Mouse (Mus musculus): ENCODE data around the gene B3glct. TPM values are rescaled to one million over a fixed set of nuclear protein-coding genes. Genes with fewer than 3 reads are reported as not detected.

B3glct gene
- polyA plus RNA-seq, 1 experiment from 2014 or later, result 14.9 TPM

DNA sequence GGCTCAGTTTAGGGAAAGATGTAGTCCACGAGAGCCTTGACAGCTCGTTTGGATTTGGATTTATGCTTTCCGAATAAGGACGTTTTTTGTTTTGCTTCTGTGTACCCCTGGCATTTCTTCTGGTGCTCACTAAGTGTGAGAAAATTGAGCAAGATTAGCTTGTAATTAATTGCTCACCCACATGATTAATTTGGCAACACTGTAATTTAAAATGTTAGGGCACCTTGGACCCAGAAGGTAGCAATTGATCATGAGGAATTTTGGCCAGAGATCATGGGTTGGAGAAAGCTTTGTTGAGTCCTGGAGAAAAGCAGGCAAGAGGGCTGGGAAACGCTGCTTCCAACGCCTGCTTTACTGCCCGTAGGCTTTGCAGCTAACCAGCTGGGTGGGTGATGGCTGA is 1.9 kb downstream of the B3glct start:
- 0 out of 2 replicates have a peak overlapping the region, but pooled peaks have one; percentile 92 for H3K4me2 ChIP-seq
- H3K36me3 ChIP-seq (ENCODE audit: control insufficient read depth, insufficient read depth, low read length), result no peaks in the 10 kb centered on the region
- H3K27ac ChIP-seq (ENCODE audit: low read depth, low read length), result no peak overlapping the region
- no peak for ATAC-seq (replicated peaks; ENCODE audit: insufficient number of reproducible peaks, low FRiP score, low TSS enrichment)
- H3K4me1 ChIP-seq (ENCODE audit: control insufficient read depth, insufficient read depth, low read length), result peaks cover 5% of the 10 kb centered on the region; the same call in 1 of the 2 replicates
- H3K9ac ChIP-seq (ENCODE audit: low read depth, low read length), result no peak overlapping the region
- no peaks in the 10 kb centered on the region for H3K9me3 ChIP-seq (replicated peaks; ENCODE audit: control insufficient read depth, low read length)
- no peak overlapping the region for H3K4me3 ChIP-seq (ENCODE audit: low read depth, low read length)
- H3K27me3 ChIP-seq (ENCODE audit: control insufficient read depth, insufficient read depth, low read length), result 0 out of 2 replicates have a peak, but pooled peaks cover 3% of the 10 kb centered on the region
- WGBS (ENCODE audit: insufficient replicate concordance), result 71% methylated on average over 7 of the region's 7 CpGs

DNA sequence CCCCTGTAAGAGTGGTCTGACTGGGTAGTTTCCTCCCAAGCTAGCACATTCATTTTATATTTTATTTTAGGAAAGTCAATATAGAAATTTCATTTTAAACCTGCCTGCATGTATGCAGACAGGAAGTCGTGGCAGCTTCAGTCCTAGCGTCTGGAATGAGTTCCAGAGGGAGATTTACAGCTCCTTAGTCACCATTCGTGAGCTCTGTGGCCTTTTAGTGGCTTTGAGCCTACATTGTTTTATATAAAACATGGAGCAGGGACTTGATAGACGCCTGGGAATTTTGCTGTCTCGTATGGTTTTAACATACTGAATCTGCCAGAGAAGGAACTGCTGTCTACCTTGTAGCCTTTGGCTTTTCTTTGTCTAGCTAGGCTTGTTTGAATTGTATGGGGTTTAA is 2.9 kb downstream of the B3glct start:
- 76% methylated on average over 5 of the region's 5 CpGs for WGBS (ENCODE audit: insufficient replicate concordance)
- no peak overlapping the region for H3K4me3 ChIP-seq (ENCODE audit: low read depth, low read length)
- H3K9ac ChIP-seq (ENCODE audit: low read depth, low read length), result no peak overlapping the region
- H3K4me2 ChIP-seq, result no peak overlapping the region
- no peak overlapping the region for H3K27ac ChIP-seq (ENCODE audit: low read depth, low read length)
- H3K4me1 ChIP-seq (ENCODE audit: control insufficient read depth, insufficient read depth, low read length), result peaks cover 5% of the 10 kb centered on the region; the same call in 1 of the 2 replicates
- no peaks in the 10 kb centered on the region for H3K36me3 ChIP-seq (ENCODE audit: control insufficient read depth, insufficient read depth, low read length)
- no peak for ATAC-seq (replicated peaks; ENCODE audit: insufficient number of reproducible peaks, low FRiP score, low TSS enrichment)
- H3K27me3 ChIP-seq (ENCODE audit: control insufficient read depth, insufficient read depth, low read length), result 0 out of 2 replicates have a peak, but pooled peaks cover 3% of the 10 kb centered on the region
- no peaks in the 10 kb centered on the region for H3K9me3 ChIP-seq (replicated peaks; ENCODE audit: control insufficient read depth, low read length)

DNA sequence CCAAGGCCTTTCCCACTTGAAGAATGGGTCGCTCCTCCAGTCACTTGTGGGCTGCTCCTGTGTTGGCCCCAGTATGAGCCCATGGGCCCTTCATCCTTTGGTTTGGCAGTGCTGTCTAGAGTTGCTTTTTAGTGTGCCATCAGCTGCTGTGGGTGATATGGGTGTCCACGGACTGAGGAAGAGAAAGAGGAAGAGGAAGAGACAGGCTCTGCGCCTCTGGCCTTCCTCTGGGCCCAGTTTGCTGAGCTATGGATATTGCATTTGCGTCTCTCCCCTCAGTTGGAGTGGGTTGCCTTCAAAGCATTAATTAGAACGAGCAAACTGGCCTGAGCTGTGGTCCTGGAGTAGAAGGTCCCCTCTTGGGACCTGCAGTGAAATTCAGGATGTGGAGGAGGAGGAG is 11.8 kb downstream of the B3glct start:
- Histone ChIP-seq H3K4me3 (ENCODE audit: low read depth, low read length) (no peak overlapping the region), H3K27me3 (ENCODE audit: control insufficient read depth, insufficient read depth, low read length) (no peaks in the 10 kb centered on the region), H3K4me1 (ENCODE audit: control insufficient read depth, insufficient read depth, low read length) (no peaks in the 10 kb centered on the region), H3K27ac (ENCODE audit: low read depth, low read length) (no peak overlapping the region), H3K36me3 (ENCODE audit: control insufficient read depth, insufficient read depth, low read length) (no peaks in the 10 kb centered on the region), H3K4me2 (no peak overlapping the region), H3K9me3 (replicated peaks; ENCODE audit: control insufficient read depth, low read length) (no peaks in the 10 kb centered on the region), H3K9ac (ENCODE audit: low read depth, low read length) (no peak overlapping the region)
- no peak for ATAC-seq (replicated peaks; ENCODE audit: insufficient number of reproducible peaks, low FRiP score, low TSS enrichment)
- 58% methylated on average over 5 of the region's 5 CpGs for WGBS (ENCODE audit: insufficient replicate concordance)

DNA sequence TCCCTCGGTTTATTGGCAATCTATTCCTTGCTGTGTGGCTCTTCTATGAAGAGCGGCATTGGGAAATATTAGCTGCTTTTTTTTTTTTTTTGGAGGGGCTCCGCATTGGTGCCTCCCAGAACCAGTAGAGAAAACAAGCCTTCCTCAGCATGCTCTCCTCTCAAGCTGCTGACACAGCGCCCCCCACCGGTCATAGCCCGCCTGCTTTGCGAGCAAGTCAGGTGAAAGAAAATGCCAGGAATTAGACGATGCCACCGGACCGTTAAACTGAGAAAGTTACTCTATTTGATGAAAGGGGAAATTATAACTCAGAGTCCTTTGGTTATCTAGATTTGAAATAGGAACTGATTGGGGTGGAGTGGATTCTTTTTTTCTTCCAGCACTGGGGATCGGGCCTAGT is 14.5 kb downstream of the B3glct start:
- Histone ChIP-seq H3K4me3 (ENCODE audit: low read depth, low read length) (no peak overlapping the region), H3K9ac (ENCODE audit: low read depth, low read length) (no peak overlapping the region), H3K9me3 (replicated peaks; ENCODE audit: control insufficient read depth, low read length) (no peaks in the 10 kb centered on the region), H3K4me2 (no peak overlapping the region), H3K4me1 (ENCODE audit: control insufficient read depth, insufficient read depth, low read length) (no peaks in the 10 kb centered on the region), H3K27ac (ENCODE audit: low read depth, low read length) (no peak overlapping the region), H3K36me3 (ENCODE audit: control insufficient read depth, insufficient read depth, low read length) (peaks cover 2% of the 10 kb centered on the region; the same call in 1 of the 2 replicates), H3K27me3 (ENCODE audit: control insufficient read depth, insufficient read depth, low read length) (no peaks in the 10 kb centered on the region)
- WGBS (ENCODE audit: insufficient replicate concordance), result 76% methylated on average over 11 of the region's 11 CpGs
- no peak for ATAC-seq (replicated peaks; ENCODE audit: insufficient number of reproducible peaks, low FRiP score, low TSS enrichment)

DNA sequence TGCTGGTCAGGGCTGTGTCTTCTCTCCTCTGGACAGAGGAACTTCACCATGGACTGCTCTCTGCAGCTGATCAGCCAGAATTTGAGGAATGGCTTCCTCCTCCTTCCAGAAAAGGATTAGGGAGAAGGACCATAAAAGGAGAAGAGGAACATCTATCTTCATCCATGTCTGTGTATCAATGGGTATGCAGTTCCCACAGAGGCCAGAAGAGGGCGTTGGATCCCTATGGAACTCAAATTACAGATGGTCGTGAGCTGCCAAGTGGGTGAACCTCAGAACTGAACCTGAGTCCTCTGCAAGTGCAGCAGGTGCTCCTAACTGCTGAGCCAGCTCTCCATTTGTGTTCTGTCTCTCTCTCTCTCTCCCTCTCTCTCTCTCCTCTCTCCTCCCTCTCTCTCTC is 15.2 kb downstream of the B3glct start:
- Histone ChIP-seq H3K27me3 (ENCODE audit: control insufficient read depth, insufficient read depth, low read length) (no peaks in the 10 kb centered on the region), H3K4me1 (ENCODE audit: control insufficient read depth, insufficient read depth, low read length) (no peaks in the 10 kb centered on the region), H3K9me3 (replicated peaks; ENCODE audit: control insufficient read depth, low read length) (no peaks in the 10 kb centered on the region), H3K27ac (ENCODE audit: low read depth, low read length) (no peak overlapping the region), H3K36me3 (ENCODE audit: control insufficient read depth, insufficient read depth, low read length) (peaks cover 2% of the 10 kb centered on the region; the same call in 1 of the 2 replicates), H3K4me2 (no peak overlapping the region), H3K9ac (ENCODE audit: low read depth, low read length) (no peak overlapping the region), H3K4me3 (ENCODE audit: low read depth, low read length) (no peak overlapping the region)
- 72% methylated on average over 2 of the region's 2 CpGs for WGBS (ENCODE audit: insufficient replicate concordance)
- ATAC-seq (replicated peaks; ENCODE audit: insufficient number of reproducible peaks, low FRiP score, low TSS enrichment), result no peak

DNA sequence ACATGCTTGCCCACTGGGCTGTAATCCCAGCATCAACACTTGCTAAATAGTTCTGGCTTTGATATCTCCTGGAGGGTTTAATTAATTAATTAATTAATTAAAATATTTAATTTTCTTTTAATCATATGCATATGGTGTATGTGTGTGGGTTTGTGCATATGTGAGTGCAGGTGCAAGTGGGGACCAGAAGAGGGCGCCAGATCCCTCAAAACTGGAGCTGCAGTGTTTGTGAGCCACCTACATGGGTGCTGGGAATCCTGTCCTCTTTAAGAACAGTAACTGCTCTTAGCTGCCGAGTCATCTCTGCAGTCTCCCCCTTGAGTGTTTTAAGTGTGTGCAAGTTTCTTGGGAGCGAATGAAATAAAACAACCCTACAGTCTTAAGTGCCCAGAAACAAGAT is 15.9 kb downstream of the B3glct start:
- Histone ChIP-seq H3K27ac (ENCODE audit: low read depth, low read length) (no peak overlapping the region), H3K9ac (ENCODE audit: low read depth, low read length) (no peak overlapping the region), H3K36me3 (ENCODE audit: control insufficient read depth, insufficient read depth, low read length) (peaks cover 2% of the 10 kb centered on the region; the same call in 1 of the 2 replicates), H3K4me3 (ENCODE audit: low read depth, low read length) (no peak overlapping the region), H3K27me3 (ENCODE audit: control insufficient read depth, insufficient read depth, low read length) (no peaks in the 10 kb centered on the region), H3K4me2 (no peak overlapping the region), H3K4me1 (ENCODE audit: control insufficient read depth, insufficient read depth, low read length) (no peaks in the 10 kb centered on the region), H3K9me3 (replicated peaks; ENCODE audit: control insufficient read depth, low read length) (no peaks in the 10 kb centered on the region)
- 77% methylated on average over 3 of the region's 3 CpGs for WGBS (ENCODE audit: insufficient replicate concordance)
- no peak for ATAC-seq (replicated peaks; ENCODE audit: insufficient number of reproducible peaks, low FRiP score, low TSS enrichment)

DNA sequence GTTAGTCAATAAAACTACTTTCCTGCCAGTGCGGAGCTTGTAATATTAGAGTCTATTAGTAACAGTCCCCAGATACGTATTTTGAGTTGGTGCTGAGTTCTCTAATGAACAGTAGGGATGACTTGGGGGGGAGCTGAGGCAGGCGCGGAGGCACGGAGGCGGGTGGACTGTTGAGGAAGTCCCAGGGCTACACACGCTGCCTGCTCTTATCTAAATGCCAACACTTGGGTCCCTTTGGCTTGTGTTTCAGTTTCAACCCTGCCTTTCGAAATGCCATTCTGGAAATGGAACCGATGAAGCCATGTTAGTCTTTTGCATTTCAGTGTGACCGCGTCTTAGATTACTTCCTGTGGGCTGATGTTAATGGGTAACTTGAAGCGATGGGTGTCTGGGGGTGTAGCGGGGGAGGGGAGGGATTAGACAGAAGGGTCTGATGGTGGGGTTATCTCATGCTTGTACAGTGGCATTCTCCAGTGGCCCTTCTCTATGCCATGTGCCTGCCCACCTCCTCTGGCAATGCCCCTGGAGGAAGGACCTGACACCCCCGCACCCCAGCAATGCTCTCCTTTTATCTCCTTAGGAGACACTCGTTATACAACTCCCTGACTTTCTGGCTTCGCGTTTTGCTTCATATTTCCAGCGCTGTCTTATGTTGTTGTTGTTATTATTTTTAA is 17.2 kb downstream of the B3glct start:
- Histone ChIP-seq H3K36me3 (ENCODE audit: control insufficient read depth, insufficient read depth, low read length) (peaks cover 2% of the 10 kb centered on the region; the same call in 1 of the 2 replicates), H3K4me1 (ENCODE audit: control insufficient read depth, insufficient read depth, low read length) (no peaks in the 10 kb centered on the region), H3K4me3 (ENCODE audit: low read depth, low read length) (no peak overlapping the region), H3K9me3 (replicated peaks; ENCODE audit: control insufficient read depth, low read length) (no peaks in the 10 kb centered on the region), H3K9ac (ENCODE audit: low read depth, low read length) (no peak overlapping the region), H3K27me3 (ENCODE audit: control insufficient read depth, insufficient read depth, low read length) (no peaks in the 10 kb centered on the region), H3K4me2 (no peak overlapping the region), H3K27ac (ENCODE audit: low read depth, low read length) (no peak overlapping the region)
- ATAC-seq (replicated peaks; ENCODE audit: insufficient number of reproducible peaks, low FRiP score, low TSS enrichment), result no peak
- WGBS (ENCODE audit: insufficient replicate concordance), result 79% methylated on average over 18 of the region's 18 CpGs

DNA sequence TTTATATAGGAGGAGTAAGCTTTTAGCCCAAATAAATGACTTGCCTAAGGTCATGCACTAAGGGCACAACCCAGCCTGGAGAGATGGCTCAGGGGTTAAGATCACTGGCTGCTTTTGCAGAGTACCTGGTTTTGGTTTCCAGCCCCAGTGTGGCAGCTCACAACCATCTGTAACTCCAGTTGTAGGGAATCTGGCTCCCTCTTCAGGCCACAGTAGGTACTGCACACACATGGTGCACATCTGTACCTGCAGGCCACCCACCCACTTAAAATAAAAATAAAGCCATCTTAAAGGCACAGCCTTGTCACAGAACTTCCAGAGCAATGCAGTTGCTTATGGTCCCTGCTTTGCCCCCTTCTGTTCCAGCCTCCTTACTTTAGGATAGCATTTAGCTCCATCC is 24.7 kb downstream of the B3glct start:
- H3K9ac ChIP-seq (ENCODE audit: low read depth, low read length), result no peak overlapping the region
- H3K4me1 ChIP-seq (ENCODE audit: control insufficient read depth, insufficient read depth, low read length), result no peaks in the 10 kb centered on the region
- no peak overlapping the region for H3K4me2 ChIP-seq
- H3K27me3 ChIP-seq (ENCODE audit: control insufficient read depth, insufficient read depth, low read length), result no peaks in the 10 kb centered on the region
- H3K9me3 ChIP-seq (replicated peaks; ENCODE audit: control insufficient read depth, low read length), result no peaks in the 10 kb centered on the region
- no peak overlapping the region for H3K4me3 ChIP-seq (ENCODE audit: low read depth, low read length)
- 0 out of 2 replicates have a peak, but pooled peaks cover 2% of the 10 kb centered on the region for H3K36me3 ChIP-seq (ENCODE audit: control insufficient read depth, insufficient read depth, low read length)
- no peak overlapping the region for H3K27ac ChIP-seq (ENCODE audit: low read depth, low read length)
- ATAC-seq (replicated peaks; ENCODE audit: insufficient number of reproducible peaks, low FRiP score, low TSS enrichment), result no peak

DNA sequence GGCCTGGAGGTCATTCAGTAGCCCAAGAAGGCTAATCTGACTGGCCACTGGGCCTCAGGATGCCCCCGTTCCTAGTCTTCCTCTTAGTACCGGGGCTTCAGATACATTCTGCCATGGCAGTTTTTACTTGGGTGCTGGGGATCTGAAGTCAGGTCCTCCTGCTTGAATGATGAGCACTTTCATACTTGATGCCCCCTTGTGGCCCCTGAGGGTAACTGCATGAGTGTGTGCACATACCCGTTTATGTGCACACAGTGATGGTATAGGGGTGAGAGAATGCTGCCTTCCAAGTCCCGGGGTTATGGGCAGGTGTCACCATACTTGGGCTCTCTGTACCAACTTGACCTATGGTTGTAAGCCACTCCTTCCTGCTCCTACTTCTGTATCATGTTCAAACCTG is 33.5 kb downstream of the B3glct start:
- H3K9ac ChIP-seq (ENCODE audit: low read depth, low read length), result no peak overlapping the region
- no peak overlapping the region for H3K4me2 ChIP-seq
- ATAC-seq (replicated peaks; ENCODE audit: insufficient number of reproducible peaks, low FRiP score, low TSS enrichment), result no peak
- H3K4me3 ChIP-seq (ENCODE audit: low read depth, low read length), result no peak overlapping the region
- 0 out of 2 replicates have a peak, but pooled peaks cover 3% of the 10 kb centered on the region for H3K4me1 ChIP-seq (ENCODE audit: control insufficient read depth, insufficient read depth, low read length)
- no peaks in the 10 kb centered on the region for H3K36me3 ChIP-seq (ENCODE audit: control insufficient read depth, insufficient read depth, low read length)
- H3K27ac ChIP-seq (ENCODE audit: low read depth, low read length), result no peak overlapping the region
- WGBS (ENCODE audit: insufficient replicate concordance), result 86% methylated on average over 4 of the region's 4 CpGs
- no peaks in the 10 kb centered on the region for H3K27me3 ChIP-seq (ENCODE audit: control insufficient read depth, insufficient read depth, low read length)
- H3K9me3 ChIP-seq (replicated peaks; ENCODE audit: control insufficient read depth, low read length), result no peaks in the 10 kb centered on the region; the same call in 1 of the 2 replicates

Data from heart, embryonic 11.5 days (tissue).